Mouse (Mus musculus) CH12.LX (cell line): ENCODE measurements around the gene Safb2. TPM values are rescaled to one million over a fixed set of nuclear protein-coding genes. Genes with fewer than 3 reads are reported as not detected.

ENCODE experiments used
- DNase-seq: peaks from one replicate; pipeline ENCODE4 v3.0.0-alpha.2; 2013; ENCODE audit errors: extremely low read depth
- H3K27ac ChIP-seq: 2 replicates; pipeline ENCODE4 v1.5.1; 2012; ENCODE audit warnings: low read depth, mild to moderate bottlenecking, control low read depth, moderate library complexity; ENCODE audit not compliant: insufficient read depth
- H3K27me3 ChIP-seq: replicated peaks from 2 replicates; pipeline ENCODE3; 2012; ENCODE audit warnings: inconsistent platforms
- H3K36me3 ChIP-seq, 2 experiments: replicated peaks in 1 of 2; 2 replicates each; pipeline versions ENCODE3 to v1.6.1; 2012; ENCODE audit warnings: inconsistent platforms in 1 of 2, low read length in 1 of 2, mild to moderate bottlenecking in 1 of 2, mixed read lengths in 1 of 2, moderate library complexity in 1 of 2; ENCODE audit not compliant: control insufficient read depth in 1 of 2, insufficient read depth in 1 of 2
- H3K4me1 ChIP-seq, 2 experiments: 2 replicates each; pipeline ENCODE4 v1.6.1; 2012; ENCODE audit warnings: inconsistent platforms in 1 of 2, moderate library complexity in 1 of 2; ENCODE audit not compliant: insufficient read depth in 2 of 2, control insufficient read depth in 1 of 2
- H3K4me2 ChIP-seq: 2 replicates; pipeline ENCODE4 v1.6.1; 2012; ENCODE audit warnings: low read depth, mild to moderate bottlenecking, control low read depth; ENCODE audit not compliant: poor library complexity, insufficient read depth, severe bottlenecking
- H3K4me3 ChIP-seq, 3 experiments: fragments of 150-350 bp in 1 of 3; sonication (generic) in 1 of 3; replicated peaks in 1 of 3; 2 replicates each; pipeline versions ENCODE3 to v1.5.1; 2011 to 2012; ENCODE audit warnings: low read depth in 2 of 3, low read length in 2 of 3, mild to moderate bottlenecking in 2 of 3, moderate library complexity in 2 of 3, control low read depth in 1 of 3, improper control_type of control experiment in 1 of 3, inconsistent platforms in 1 of 3, mixed read lengths in 1 of 3; ENCODE audit not compliant: poor library complexity in 1 of 3
- H3K79me2 ChIP-seq: replicated peaks from 2 replicates; pipeline ENCODE4 v1.6.1; 2012; ENCODE audit warnings: mild to moderate bottlenecking, moderate library complexity; ENCODE audit not compliant: control insufficient read depth, poor library complexity, insufficient read depth, severe bottlenecking; ENCODE audit errors: extremely low read depth
- H3K9ac ChIP-seq: 2 replicates; pipeline ENCODE4 v1.6.1; 2012; ENCODE audit warnings: low read depth, mild to moderate bottlenecking, control low read depth, moderate library complexity; ENCODE audit not compliant: insufficient read depth
- H3K9me3 ChIP-seq: replicated peaks from 2 replicates; pipeline ENCODE3; 2012; ENCODE audit warnings: low read length, inconsistent platforms, mixed read lengths
- CHD1 ChIP-seq: IDR thresholded peaks from 2 replicates; pipeline ENCODE4 v1.6.1; 2012; ENCODE audit warnings: low read depth, low read length, improper control_type of control experiment, inconsistent platforms
- E2F4 ChIP-seq: IDR thresholded peaks from 2 replicates; pipeline ENCODE4 v1.6.1; 2011; ENCODE audit warnings: low read depth, low read length, improper control_type of control experiment; ENCODE audit not compliant: insufficient replicate concordance
- ELF1 ChIP-seq: IDR thresholded peaks from 2 replicates; pipeline ENCODE4 v1.6.1; 2014; ENCODE audit warnings: low read depth, mild to moderate bottlenecking, inconsistent platforms, low read length, improper control_type of control experiment
- ETS1 ChIP-seq: conservative IDR thresholded peaks from 2 replicates; pipeline ENCODE4 v1.6.1; 2012; ENCODE audit warnings: low read depth, mild to moderate bottlenecking, inconsistent platforms, low read length, improper control_type of control experiment, moderate library complexity
- IRF4 ChIP-seq: IDR thresholded peaks from 2 replicates; pipeline ENCODE4 v1.6.1; 2014; ENCODE audit warnings: low read depth, mild to moderate bottlenecking, inconsistent platforms, low read length, improper control_type of control experiment
- JUN ChIP-seq: IDR thresholded peaks from 2 replicates; pipeline ENCODE4 v1.6.1; 2011; ENCODE audit warnings: low read depth, mild to moderate bottlenecking, low read length, improper control_type of control experiment, moderate library complexity; ENCODE audit not compliant: insufficient read depth
- KAT2A ChIP-seq: IDR thresholded peaks from 2 replicates; pipeline ENCODE4 v1.6.1; 2012; ENCODE audit warnings: low read length, improper control_type of control experiment, inconsistent platforms; ENCODE audit not compliant: insufficient replicate concordance
- MEF2A ChIP-seq: IDR thresholded peaks from 2 replicates; pipeline ENCODE4 v1.6.1; 2014; ENCODE audit warnings: low read depth, mild to moderate bottlenecking, inconsistent platforms, low read length, improper control_type of control experiment, borderline replicate concordance
- MYC ChIP-seq: IDR thresholded peaks from 2 replicates; pipeline ENCODE4 v1.6.1; 2011; ENCODE audit warnings: low read depth, mild to moderate bottlenecking, improper control_type of control experiment, low read length
- NRF1 ChIP-seq: IDR thresholded peaks from 2 replicates; pipeline ENCODE4 v1.6.1; 2014; ENCODE audit warnings: low read depth, mild to moderate bottlenecking, inconsistent platforms, low read length, improper control_type of control experiment, moderate library complexity
- POLR2A ChIP-seq: IDR thresholded peaks from 2 replicates; pipeline ENCODE4 v1.6.1; 2011; ENCODE audit warnings: low read depth, mild to moderate bottlenecking, improper control_type of control experiment, low read length
- POLR2AphosphoS2 ChIP-seq: IDR thresholded peaks from 2 replicates; pipeline ENCODE4 v1.6.1; 2011; ENCODE audit warnings: low read depth, low read length, improper control_type of control experiment
- SIN3A ChIP-seq: IDR thresholded peaks from 2 replicates; pipeline ENCODE4 v1.6.1; 2012; ENCODE audit warnings: low read length, improper control_type of control experiment, inconsistent platforms
- SMC3 ChIP-seq: IDR thresholded peaks from 2 replicates; pipeline ENCODE4 v1.6.1; 2011; ENCODE audit warnings: low read depth, low read length, improper control_type of control experiment
- UBTF ChIP-seq: IDR thresholded peaks from 2 replicates; pipeline ENCODE4 v1.6.1; 2012; ENCODE audit warnings: low read depth, mild to moderate bottlenecking, inconsistent platforms, low read length, improper control_type of control experiment, moderate library complexity
- ZC3H11A ChIP-seq: IDR thresholded peaks from 2 replicates; pipeline ENCODE4 v1.6.1; 2012; ENCODE audit warnings: low read depth, mild to moderate bottlenecking, inconsistent platforms, low read length, improper control_type of control experiment
- ZKSCAN1 ChIP-seq: IDR thresholded peaks from 2 replicates; pipeline ENCODE4 v1.6.1; 2012; ENCODE audit warnings: low read depth, inconsistent platforms, low read length, improper control_type of control experiment, borderline replicate concordance
- ZNF384 ChIP-seq: IDR thresholded peaks from 2 replicates; pipeline ENCODE4 v1.6.1; 2012; ENCODE audit warnings: low read depth, low read length, improper control_type of control experiment, inconsistent platforms
- dilution Hi-C: fragments of 300-500 bp; cut with MboI; formaldehyde crosslinking; loops from 2 replicates; pipeline ENCODE4 v1.14.3; 2020; ENCODE audit warnings: low sequenced_read_pairs; ENCODE audit not compliant: extremely low pct_unique_long_range_greater_than_20kb, extremely low pct_ligation_motif_present
- in situ Hi-C: fragments of 300-500 bp; cut with MboI; formaldehyde crosslinking; loops from 3 replicates; pipeline ENCODE4 v1.14.3; 2019; ENCODE audit warnings: low sequenced_read_pairs, low pct_ligation_motif_present, low pct_unique_long_range_greater_than_20kb, mixed read lengths
- polyA plus RNA-seq: library from polyadenylated mRNA; unstranded; fragments of >175 nt; gene quantifications from 2 replicates; pipeline ENCODE4 v1.2.1, GENCODE M21; 2012; ENCODE audit warnings: low read depth; ENCODE audit not compliant: insufficient read length
- total RNA-seq, 2 experiments: library from RNA; depleted of rRNA; stranded (reverse); fragments of 300-350 nt in 1 of 2; fragments of >200 nt in 1 of 2; gene quantifications; 2 replicates each; pipeline ENCODE4 v1.2.3; 2012 to 2014

Safb2 gene
- total and polyA plus RNA-seq, 3 experiments, result 13.8 to 170 (median 74.0) TPM

- Histone ChIP-seq H3K4me3 (no peak overlapping the region), H3K36me3 (peaks cover 93 to 95% of the 10 kb centered on the region in 2 experiments), H3K27me3 (no peaks in the 10 kb centered on the region), H3K9ac (no peak overlapping the region), H3K79me2 (peaks cover 42% of the 10 kb centered on the region), H3K9me3 (no peaks in the 10 kb centered on the region), H3K4me1 (0 out of 4 replicates have a peak, but pooled peaks cover 0 to 5% of the 10 kb centered on the region in 2 experiments), H3K4me2 (no peak overlapping the region), H3K27ac (no peak overlapping the region)
- in situ Hi-C loops (no loop called here), dilution Hi-C loops (no loop called here)
- no peak for DNase-seq
- no peak for TF ChIP-seq POLR2A
- no peak for TF ChIP-seq ELF1
- no peak for TF ChIP-seq CHD1
- TF ChIP-seq MEF2A, result no peak
- no peak for TF ChIP-seq POLR2AphosphoS2
- no peak for TF ChIP-seq NRF1
- TF ChIP-seq KAT2A, result no peak
These were observed 9.3 kb upstream of the Safb2 start for GRCm38 (mm10) chr17:56593527-56594271.

- H3K9ac ChIP-seq, result no peak overlapping the region
- peaks cover 94 to 99% of the 10 kb centered on the region in 2 experiments for H3K36me3 ChIP-seq
- peaks cover 0 to 17% of the 10 kb centered on the region in 2 experiments; a peak in 3 of 4 replicates for H3K4me1 ChIP-seq
- in situ Hi-C loops, result no loop called here
- no peak overlapping the region for H3K4me3 ChIP-seq
- no peak for TF ChIP-seq UBTF
- TF ChIP-seq SMC3, result no peak
- no peak for TF ChIP-seq JUN
- no peak for TF ChIP-seq MYC
- TF ChIP-seq ZNF384, result no peak
- no peak for TF ChIP-seq E2F4
- no peak for TF ChIP-seq ETS1
- no peak for TF ChIP-seq SIN3A
- TF ChIP-seq IRF4, result no peak
- TF ChIP-seq ZKSCAN1, result no peak
- TF ChIP-seq ELF1, result no peak
- no peak for TF ChIP-seq ZC3H11A
- DNase-seq, result no peak
- dilution Hi-C loops, result no loop called here
- no peak overlapping the region for H3K27ac ChIP-seq
- H3K27me3 ChIP-seq, result no peaks in the 10 kb centered on the region
- H3K4me2 ChIP-seq, result no peak overlapping the region
- peaks cover 53% of the 10 kb centered on the region for H3K79me2 ChIP-seq
- no peaks in the 10 kb centered on the region for H3K9me3 ChIP-seq
These were observed 8.2 kb upstream of the Safb2 start for GRCm38 (mm10) chr17:56592553-56592952.
